Mouse (Mus musculus) left cerebral cortex, adult 11 months (tissue): ENCODE measurements around the gene Cox10.

Experiments used
- DNase-seq: peaks from one replicate; pipeline ENCODE4 v3.0.0; 2022; ENCODE audit warnings: low spot score

Gene Cox10

GRCm38 (mm10) chr11:64045041-64045440, 34.2 kb downstream of the Cox10 start:
- DNase-seq: no peak

GRCm38 (mm10) chr11:64044024-64044423, 35.2 kb downstream of the Cox10 start:
- no peak for DNase-seq

- no peak for DNase-seq
Measured at GRCm38 (mm10) chr11:64041281-64041680, 38.0 kb downstream of the Cox10 start.

- no peak for DNase-seq
Measured at GRCm38 (mm10) chr11:64039600-64039999, 39.7 kb downstream of the Cox10 start.

- DNase-seq: no peak
Measured at GRCm38 (mm10) chr11:64037471-64038125, 41.7 kb downstream of the Cox10 start.

- DNase-seq: no peak
Measured at GRCm38 (mm10) chr11:64036306-64036705, 43.0 kb downstream of the Cox10 start.

GRCm38 (mm10) chr11:64035709-64036108, 43.6 kb downstream of the Cox10 start:
- DNase-seq: no peak

- DNase-seq: no peak
Measured at GRCm38 (mm10) chr11:64034686-64035085, 44.6 kb downstream of the Cox10 start.

- no peak for DNase-seq
Measured at GRCm38 (mm10) chr11:64027423-64027822, 51.8 kb downstream of the Cox10 start.

GRCm38 (mm10) chr11:64025843-64026242, 53.4 kb downstream of the Cox10 start:
- no peak for DNase-seq

- DNase-seq: no peak
Measured at GRCm38 (mm10) chr11:64024575-64024974, 54.7 kb downstream of the Cox10 start.

GRCm38 (mm10) chr11:64023380-64023981, 55.8 kb downstream of the Cox10 start:
- no peak for DNase-seq

- no peak for DNase-seq
Measured at GRCm38 (mm10) chr11:64022403-64023047, 56.7 kb downstream of the Cox10 start.

- DNase-seq: no peak
Measured at GRCm38 (mm10) chr11:64019235-64019634, 60.0 kb downstream of the Cox10 start.

- no peak for DNase-seq
Measured at GRCm38 (mm10) chr11:64018165-64018564, 61.1 kb downstream of the Cox10 start.

GRCm38 (mm10) chr11:64015309-64015708, 64.0 kb downstream of the Cox10 start:
- DNase-seq: no peak

- DNase-seq: no peak
Measured at GRCm38 (mm10) chr11:64010724-64011496, 68.4 kb downstream of the Cox10 start.

- DNase-seq: no peak
Measured at GRCm38 (mm10) chr11:64004152-64004551, 75.1 kb downstream of the Cox10 start.

GRCm38 (mm10) chr11:64003484-64003883, 75.8 kb downstream of the Cox10 start:
- no peak for DNase-seq

GRCm38 (mm10) chr11:64002629-64003028, 76.6 kb downstream of the Cox10 start:
- no peak for DNase-seq

- no peak for DNase-seq
Measured at GRCm38 (mm10) chr11:64001111-64001510, 78.2 kb downstream of the Cox10 start.

- DNase-seq: no peak
Measured at GRCm38 (mm10) chr11:64000200-64000794, 79.0 kb downstream of the Cox10 start.
